Mouse (Mus musculus): ENCODE measurements around the gene Rcor2. TPM values are rescaled to one million over a fixed set of nuclear protein-coding genes. Genes with fewer than 3 reads are reported as not detected.

Rcor2 gene
- 4.9 and 6.3 TPM in 2 replicates for polyA plus RNA-seq (2015; fragmentation: Nextera tagmentation; extraction: Ambion mirVana)

- Histone ChIP-seq H3K9me3 (replicated peaks; ENCODE audit: low read length) (no peaks in the 10 kb centered on the region), H3K4me1 (replicated peaks; ENCODE audit: insufficient read depth, low read length) (peaks cover 46% of the 10 kb centered on the region), H3K4me2 (ENCODE audit: low read length) (peak within 1 kb of the TSS; percentile 97), H3K4me3 (replicated peaks; ENCODE audit: low read depth, low read length) (peak within 1 kb of the TSS; percentile 64), H3K27ac (peak within 1 kb of the TSS; percentile 83), H3K27me3 (ENCODE audit: insufficient read depth, low read length) (no peaks in the 10 kb centered on the region), H3K36me3 (ENCODE audit: insufficient read depth, low read length) (no peaks in the 10 kb centered on the region), H3K9ac (ENCODE audit: low read depth, low read length) (peak within 1 kb of the TSS; percentile 82)
- 7% methylated on average over 27 of the region's 28 CpGs for WGBS
- peak; percentile 38 for ATAC-seq (replicated peaks; ENCODE audit: low FRiP score, low read depth)
- DNase-seq (ENCODE audit: low spot score), result peak; percentile 64
- TF ChIP-seq CTCF (IDR thresholded peaks at IDR 0.05; ENCODE audit: low read depth), result no peak
Measured at GRCm38 (mm10) chr19:7267091-7267741, at the start of gene Rcor2. Gene Rcor2 (plus strand): TSS chr19:7267325.

- H3K4me1 ChIP-seq (replicated peaks; ENCODE audit: insufficient read depth, low read length), result peaks cover 20% of the 10 kb centered on the region; the same call in 1 of the 2 replicates
- H3K27me3 ChIP-seq (ENCODE audit: insufficient read depth, low read length), result no peaks in the 10 kb centered on the region
- 10% methylated on average over 6 of the region's 6 CpGs for WGBS
- H3K9ac ChIP-seq (ENCODE audit: low read depth, low read length), result no peak overlapping the region
- no peak for DNase-seq (ENCODE audit: low spot score)
- peaks cover 14% of the 10 kb centered on the region for H3K36me3 ChIP-seq (ENCODE audit: insufficient read depth, low read length)
- H3K9me3 ChIP-seq (replicated peaks; ENCODE audit: low read length), result no peaks in the 10 kb centered on the region
- ATAC-seq (replicated peaks; ENCODE audit: low FRiP score, low read depth), result peak; percentile 11
- H3K4me2 ChIP-seq (ENCODE audit: low read length), result peak overlapping the region; percentile 34
- H3K27ac ChIP-seq, result no peak overlapping the region
- H3K4me3 ChIP-seq (replicated peaks; ENCODE audit: low read depth, low read length), result peak overlapping the region; percentile 81; the same call in 1 of the 2 replicates
- no peak for TF ChIP-seq CTCF (IDR thresholded peaks at IDR 0.05; ENCODE audit: low read depth)
Measured at GRCm38 (mm10) chr19:7217926-7218267, 49.2 kb upstream of the Rcor2 start.

- H3K9me3 ChIP-seq (replicated peaks; ENCODE audit: low read length), result no peaks in the 10 kb centered on the region
- H3K4me3 ChIP-seq (replicated peaks; ENCODE audit: low read depth, low read length), result no peak overlapping the region
- DNase-seq (ENCODE audit: low spot score) (no peak), ATAC-seq (replicated peaks; ENCODE audit: low FRiP score, low read depth) (no peak)
- H3K9ac ChIP-seq (ENCODE audit: low read depth, low read length), result no peak overlapping the region
- no peak overlapping the region for H3K27ac ChIP-seq
- no peak overlapping the region for H3K4me2 ChIP-seq (ENCODE audit: low read length)
- no peaks in the 10 kb centered on the region for H3K27me3 ChIP-seq (ENCODE audit: insufficient read depth, low read length)
- peaks cover 20% of the 10 kb centered on the region; the same call in 1 of the 2 replicates for H3K4me1 ChIP-seq (replicated peaks; ENCODE audit: insufficient read depth, low read length)
- 91% methylated on average over 5 of the region's 5 CpGs for WGBS
- TF ChIP-seq CTCF (IDR thresholded peaks at IDR 0.05; ENCODE audit: low read depth), result no peak
- peaks cover 14% of the 10 kb centered on the region for H3K36me3 ChIP-seq (ENCODE audit: insufficient read depth, low read length)
Measured at GRCm38 (mm10) chr19:7218753-7219152, 48.4 kb upstream of the Rcor2 start.

GRCm38 (mm10) chr19:7222196-7222595 is 44.9 kb upstream of the Rcor2 start:
- no peak for ATAC-seq (replicated peaks; ENCODE audit: low FRiP score, low read depth)
- Histone ChIP-seq H3K9me3 (replicated peaks; ENCODE audit: low read length) (no peaks in the 10 kb centered on the region), H3K4me1 (replicated peaks; ENCODE audit: insufficient read depth, low read length) (no peaks in the 10 kb centered on the region), H3K36me3 (ENCODE audit: insufficient read depth, low read length) (0 out of 2 replicates have a peak, but pooled peaks cover 13% of the 10 kb centered on the region), H3K9ac (ENCODE audit: low read depth, low read length) (no peak overlapping the region), H3K4me2 (ENCODE audit: low read length) (no peak overlapping the region), H3K27ac (no peak overlapping the region), H3K27me3 (ENCODE audit: insufficient read depth, low read length) (no peaks in the 10 kb centered on the region), H3K4me3 (replicated peaks; ENCODE audit: low read depth, low read length) (no peak overlapping the region)
- DNase-seq (ENCODE audit: low spot score), result no peak
- no peak for TF ChIP-seq CTCF (IDR thresholded peaks at IDR 0.05; ENCODE audit: low read depth)
- WGBS, result 85% methylated on average over 6 of the region's 6 CpGs

GRCm38 (mm10) chr19:7223488-7223887 is 43.6 kb upstream of the Rcor2 start:
- Histone ChIP-seq H3K4me3 (replicated peaks; ENCODE audit: low read depth, low read length) (no peak overlapping the region), H3K36me3 (ENCODE audit: insufficient read depth, low read length) (peaks cover 23% of the 10 kb centered on the region), H3K4me1 (replicated peaks; ENCODE audit: insufficient read depth, low read length) (no peaks in the 10 kb centered on the region), H3K27me3 (ENCODE audit: insufficient read depth, low read length) (no peaks in the 10 kb centered on the region), H3K4me2 (ENCODE audit: low read length) (no peak overlapping the region), H3K27ac (no peak overlapping the region), H3K9ac (ENCODE audit: low read depth, low read length) (no peak overlapping the region), H3K9me3 (replicated peaks; ENCODE audit: low read length) (no peaks in the 10 kb centered on the region)
- ATAC-seq (replicated peaks; ENCODE audit: low FRiP score, low read depth), result no peak
- DNase-seq (ENCODE audit: low spot score), result no peak
- TF ChIP-seq CTCF (IDR thresholded peaks at IDR 0.05; ENCODE audit: low read depth), result no peak; the same call in 1 of the 2 replicates

GRCm38 (mm10) chr19:7224253-7224652 is 42.9 kb upstream of the Rcor2 start:
- Histone ChIP-seq H3K27ac (no peak overlapping the region), H3K4me2 (ENCODE audit: low read length) (no peak overlapping the region), H3K9me3 (replicated peaks; ENCODE audit: low read length) (no peaks in the 10 kb centered on the region), H3K4me1 (replicated peaks; ENCODE audit: insufficient read depth, low read length) (no peaks in the 10 kb centered on the region), H3K9ac (ENCODE audit: low read depth, low read length) (no peak overlapping the region), H3K4me3 (replicated peaks; ENCODE audit: low read depth, low read length) (no peak overlapping the region), H3K27me3 (ENCODE audit: insufficient read depth, low read length) (no peaks in the 10 kb centered on the region), H3K36me3 (ENCODE audit: insufficient read depth, low read length) (peaks cover 26% of the 10 kb centered on the region)
- DNase-seq (ENCODE audit: low spot score), result no peak
- TF ChIP-seq CTCF (IDR thresholded peaks at IDR 0.05; ENCODE audit: low read depth), result no peak
- no peak for ATAC-seq (replicated peaks; ENCODE audit: low FRiP score, low read depth)
- WGBS, result 92% methylated on average over 3 of the region's 3 CpGs

Data from kidney, postnatal 0 days (tissue).